ENCODE assay signal across 8 mouse cellular contexts in the genomic region with DNA sequence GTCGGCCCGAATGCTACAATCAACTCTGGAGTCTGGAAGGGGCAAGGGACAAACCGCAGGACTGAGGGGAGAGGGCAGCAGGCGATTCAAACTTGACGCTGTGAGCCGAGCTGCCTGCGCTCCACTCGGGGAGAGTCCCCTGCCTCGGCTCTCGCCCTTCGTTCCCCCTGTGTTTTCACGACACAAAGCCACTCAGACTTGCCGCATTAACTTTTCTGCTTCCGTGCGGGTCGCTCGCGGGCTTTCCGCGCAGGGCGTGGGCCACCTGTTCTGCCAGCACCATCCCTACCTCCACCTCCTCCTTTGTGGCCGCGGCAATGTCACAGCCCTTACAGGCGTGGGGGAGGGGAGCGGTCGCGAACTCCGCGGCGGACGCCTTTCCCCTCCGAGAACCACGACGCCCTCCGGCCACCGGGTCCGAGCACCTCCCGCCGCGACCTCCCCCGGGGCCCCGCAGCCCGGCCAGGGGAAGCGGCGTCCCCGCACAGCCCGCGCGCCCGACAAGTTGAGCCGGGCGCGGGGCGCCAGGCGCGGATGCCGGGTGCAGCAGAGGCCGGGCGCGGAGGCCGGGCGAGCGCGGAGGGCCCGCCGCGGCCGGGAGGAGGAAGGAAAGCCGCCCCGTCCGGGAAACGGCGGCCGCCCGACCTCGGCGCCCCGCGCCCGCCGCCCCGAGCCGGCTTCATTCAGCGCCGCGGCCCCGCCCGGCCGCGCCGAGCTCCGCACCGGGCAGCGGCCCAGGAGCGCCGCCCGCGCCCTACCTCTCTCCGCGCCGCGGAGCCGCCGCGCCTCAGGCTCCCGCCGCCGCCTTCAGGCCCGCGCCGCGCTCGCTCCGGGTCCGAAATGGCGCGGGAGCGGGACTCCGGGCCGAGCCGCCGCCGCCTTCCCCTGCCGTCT. TPM values are rescaled to one million over a fixed set of nuclear protein-coding genes. Genes with fewer than 3 reads are reported as not detected.
DNase-seq lines count a peak whose midpoint lies in the region; ATAC-seq and TF ChIP-seq lines count a peak whose summit lies in the region.

No protein-coding gene starts in this region.

- intact Hi-C loops in heart, postnatal 36 days (cut with DNase I), result loop anchor here (2.0 to 10.0 kb wide), 3 partner anchors 91 to 545 kb away; no protein-coding TSS in a partner anchor

- peak overlapping the region; percentile 71 for H3K9ac ChIP-seq in forebrain, embryonic 15.5 days (replicated peaks)
- H3K9ac ChIP-seq in lung, embryonic 16.5 days (ENCODE audit: low read length), result peak overlapping the region; percentile 92

- H3K27ac ChIP-seq in forebrain, embryonic 15.5 days (replicated peaks), result peak overlapping the region; percentile 90
- H3K27ac ChIP-seq in lung, embryonic 16.5 days (ENCODE audit: low read length), result peak overlapping the region; percentile 84
- H3K27ac ChIP-seq in olfactory bulb, adult 2 months (ENCODE audit: insufficient read depth, low read depth, low read length), result peak overlapping the region; percentile 36

- peaks cover 14% of the 10 kb centered on the region for H3K36me3 ChIP-seq in forebrain, embryonic 15.5 days
- H3K36me3 ChIP-seq in lung, embryonic 16.5 days (ENCODE audit: control insufficient read depth, insufficient read depth, low read length), result peaks cover 6% of the 10 kb centered on the region

- peak; percentile 78 for ATAC-seq in forebrain, embryonic 15.5 days (replicated peaks)
- ATAC-seq in lung, embryonic 16.5 days (ENCODE audit: low read depth), result peak; percentile 61

- peak overlapping the region; percentile 67 for H3K4me2 ChIP-seq in forebrain, embryonic 15.5 days (replicated peaks)
- H3K4me2 ChIP-seq in lung, embryonic 16.5 days (ENCODE audit: low read depth, low read length), result peak overlapping the region; percentile 66

- peak; percentile 54 for DNase-seq in MN1 (ENCODE audit: low spot score)
- DNase-seq in cerebellum, adult 11-12 months, result peak; percentile 72
- peak; percentile 64 to 75 for DNase-seq in heart, postnatal 36 days
- peak; percentile 24 to 29 for DNase-seq in layer of hippocampus, adult 8-10 months (ENCODE audit: low spot score in 2 of 2)
- DNase-seq in thymus, postnatal 0 days (ENCODE audit: low spot score), result peak; percentile 68

- H3K4me1 ChIP-seq in forebrain, embryonic 15.5 days, result peaks cover 19% of the 10 kb centered on the region
- peaks cover 4% of the 10 kb centered on the region; the same call in 1 of the 2 replicates for H3K4me1 ChIP-seq in lung, embryonic 16.5 days (replicated peaks; ENCODE audit: control insufficient read depth, insufficient read depth, low read length)
- H3K4me1 ChIP-seq in olfactory bulb, adult 2 months (ENCODE audit: control insufficient read depth, insufficient read depth, low read length), result peaks cover 4% of the 10 kb centered on the region

- H3K9me3 ChIP-seq in forebrain, embryonic 15.5 days, result no peaks in the 10 kb centered on the region
- no peaks in the 10 kb centered on the region for H3K9me3 ChIP-seq in lung, embryonic 16.5 days (ENCODE audit: control insufficient read depth, low read length)

- H3K4me3 ChIP-seq in forebrain, embryonic 15.5 days, result peak overlapping the region; percentile 67
- peak overlapping the region; percentile 87 for H3K4me3 ChIP-seq in lung, embryonic 16.5 days (ENCODE audit: low read length)
- peak overlapping the region; percentile 65 for H3K4me3 ChIP-seq in olfactory bulb, adult 2 months (ENCODE audit: insufficient read depth, low read depth, low read length)

- WGBS in forebrain, embryonic 15.5 days, result 0% methylated on average over 76 of the region's 124 CpGs
- under 1% methylated on average over 52 of the region's 124 CpGs for WGBS in lung, embryonic 16.5 days
- WGBS in olfactory bulb, adult 2 months, result 5% methylated on average over 123 of the region's 124 CpGs

- TF ChIP-seq POLR2A in olfactory bulb, adult 2 months (IDR thresholded peaks at IDR 0.05; ENCODE audit: insufficient read depth, low read depth, low read length), result no peak

- no peaks in the 10 kb centered on the region for H3K27me3 ChIP-seq in forebrain, embryonic 15.5 days
- no peaks in the 10 kb centered on the region for H3K27me3 ChIP-seq in lung, embryonic 16.5 days (ENCODE audit: control insufficient read depth, insufficient read depth, low read depth, low read length)

- no peak for TF ChIP-seq CTCF in olfactory bulb, adult 2 months (IDR thresholded peaks at IDR 0.05; ENCODE audit: insufficient read depth, low read depth, low read length)

RNA-seq across cellular contexts. Expression of gene Kras, which starts 0.5 kb away (rescaled TPM):
- 123 and 125 TPM in 2 replicates for polyA plus RNA-seq in forebrain, embryonic 15.5 days (2015; fragmentation: Nextera tagmentation; extraction: Ambion mirVana)
- total RNA-seq in heart, postnatal 36 days (2021), result 10 to 100 TPM; 29.2 to 32.5 TPM
- 10 to 100 TPM; 66.0 to 82.4 (median 74.5) TPM for total RNA-seq in layer of hippocampus, adult 8-10 months (2022)
- 97.6 and 99.5 TPM in 2 replicates for polyA plus RNA-seq in lung, embryonic 16.5 days (2015; fragmentation: Nextera tagmentation; extraction: Ambion mirVana)
- polyA plus RNA-seq in olfactory bulb, adult 2 months (2012; ENCODE audit: insufficient read depth, insufficient read length, low replicate concordance, missing spikeins), result 261 and 295 TPM in 2 replicates
- polyA plus RNA-seq in thymus, postnatal 0 days (2015; fragmentation: Nextera tagmentation; extraction: Ambion mirVana), result 122 and 134 TPM in 2 replicates

RNA-seq across cellular contexts. Expression of gene Etfrf1, which starts 38.6 kb away (rescaled TPM):
- polyA plus RNA-seq in forebrain, embryonic 15.5 days (2015; fragmentation: Nextera tagmentation; extraction: Ambion mirVana), result 27.1 and 27.7 TPM in 2 replicates
- 100 to 1,000 TPM; 103 to 119 TPM for total RNA-seq in heart, postnatal 36 days (2021)
- total RNA-seq in layer of hippocampus, adult 8-10 months (2022), result 10 to 100 TPM; 22.7 to 25.6 (median 23.3) TPM
- 28.1 and 29.0 TPM in 2 replicates for polyA plus RNA-seq in lung, embryonic 16.5 days (2015; fragmentation: Nextera tagmentation; extraction: Ambion mirVana)
- not detected in 2 replicates for polyA plus RNA-seq in olfactory bulb, adult 2 months (2012; ENCODE audit: insufficient read depth, insufficient read length, low replicate concordance, missing spikeins)
- polyA plus RNA-seq in thymus, postnatal 0 days (2015; fragmentation: Nextera tagmentation; extraction: Ambion mirVana), result 27.7 and 29.7 TPM in 2 replicates

RNA-seq across cellular contexts. Expression of gene Casc1, which starts 38.7 kb away (rescaled TPM):
- polyA plus RNA-seq in forebrain, embryonic 15.5 days (2015; fragmentation: Nextera tagmentation; extraction: Ambion mirVana), result 0.65 and 0.98 TPM in 2 replicates
- total RNA-seq in heart, postnatal 36 days (2021), result 1 to 10 TPM; 1.1 to 1.4 TPM
- total RNA-seq in layer of hippocampus, adult 8-10 months (2022), result 1 to 10 TPM; 1.3 to 2.3 (median 2.0) TPM
- polyA plus RNA-seq in lung, embryonic 16.5 days (2015; fragmentation: Nextera tagmentation; extraction: Ambion mirVana), result 1.5 and 3.2 TPM in 2 replicates
- not detected in 2 replicates for polyA plus RNA-seq in olfactory bulb, adult 2 months (2012; ENCODE audit: insufficient read depth, insufficient read length, low replicate concordance, missing spikeins)
- polyA plus RNA-seq in thymus, postnatal 0 days (2015; fragmentation: Nextera tagmentation; extraction: Ambion mirVana), result 0.51 and 0.78 TPM in 2 replicates

Comparison
In these comparisons a context has a peak if more than half of its experiments do, and no peak if none do; other contexts are left out.
1. Peak in every context shown above with its lines: DNase-seq, ATAC-seq, H3K4me3 ChIP-seq and H3K27ac ChIP-seq.
2. H3K27ac ChIP-seq: peak in every context shown above with its lines; median percentile 90 in forebrain, embryonic 15.5 days; 84 in lung, embryonic 16.5 days; 36 in olfactory bulb, adult 2 months.